Mouse (Mus musculus) cerebellum, postnatal 14 days (tissue): ENCODE data around the gene Als2.
A peak's percentile ranks its signal among the peaks of the same experiment; 100 is the strongest.

ENCODE experiments used
- DNase-seq, 2 experiments: peaks; one replicate each; pipeline ENCODE4 v3.0.0; 2021; ENCODE audit warnings: mixed read lengths in 2 of 2

The Als2 gene

DNA sequence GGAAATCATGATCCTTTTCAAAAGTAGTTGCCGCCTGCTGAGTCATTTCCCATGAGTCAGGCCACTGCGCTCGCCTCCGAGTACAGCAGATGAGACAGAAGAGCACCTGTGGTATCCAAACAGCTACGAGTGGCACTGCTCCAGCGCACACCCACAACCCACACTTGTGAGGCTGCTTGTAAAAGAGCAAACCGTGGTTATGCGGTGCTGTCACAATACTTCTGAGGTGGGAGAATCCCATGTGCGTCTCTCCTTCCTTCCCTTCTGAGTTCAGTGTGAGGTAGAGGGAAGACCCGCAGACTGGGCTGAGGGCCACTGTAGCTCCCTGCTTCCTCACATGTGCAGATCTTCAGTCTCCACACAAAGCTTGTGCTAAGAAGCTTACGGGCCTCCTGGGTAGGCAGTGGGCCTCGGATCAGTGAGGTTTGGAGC is 74.0 kb downstream of the Als2 start, which contains the start of gene Mpp4:
TSS of gene Mpp4 (minus strand) at position 360 of the 432 bp plus-strand sequence.
- peak in 1 of 2 experiments; percentile 24 for DNase-seq

DNA sequence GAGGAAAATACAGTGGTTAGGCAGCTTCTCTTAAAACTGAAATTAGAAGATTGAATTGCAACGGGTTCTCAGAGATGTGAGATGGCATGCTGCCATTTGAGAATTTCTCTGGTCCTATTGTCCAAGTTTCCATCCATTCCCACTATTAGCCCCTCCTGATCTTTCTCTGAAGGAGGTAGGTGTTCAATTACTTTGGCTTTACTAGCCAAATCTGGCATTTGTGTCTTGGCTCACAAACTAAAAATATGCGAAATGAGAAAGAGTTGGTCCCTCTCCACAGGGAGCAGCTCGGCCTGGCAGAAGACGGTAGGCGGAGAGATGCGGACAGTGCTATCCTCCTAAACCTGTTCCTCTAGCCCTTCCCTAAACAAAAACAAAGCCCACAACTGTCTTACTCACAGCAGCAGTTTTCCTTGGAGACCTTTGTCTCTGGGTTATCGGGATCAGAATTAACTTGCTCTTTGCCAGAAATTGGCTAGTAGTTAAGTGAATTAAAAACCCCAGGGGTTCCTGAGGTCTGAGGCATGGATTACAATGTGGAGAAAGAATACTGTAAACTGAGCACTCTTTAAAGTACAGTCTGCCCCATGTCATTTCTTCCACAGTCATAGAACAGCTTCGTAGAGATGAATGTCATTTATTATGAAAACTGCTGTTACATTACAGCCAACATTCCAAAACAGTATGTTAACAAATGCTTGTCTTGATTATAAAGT is 74.6 kb downstream of the Als2 start:
- DNase-seq: peak; percentile 24 to 37

DNA sequence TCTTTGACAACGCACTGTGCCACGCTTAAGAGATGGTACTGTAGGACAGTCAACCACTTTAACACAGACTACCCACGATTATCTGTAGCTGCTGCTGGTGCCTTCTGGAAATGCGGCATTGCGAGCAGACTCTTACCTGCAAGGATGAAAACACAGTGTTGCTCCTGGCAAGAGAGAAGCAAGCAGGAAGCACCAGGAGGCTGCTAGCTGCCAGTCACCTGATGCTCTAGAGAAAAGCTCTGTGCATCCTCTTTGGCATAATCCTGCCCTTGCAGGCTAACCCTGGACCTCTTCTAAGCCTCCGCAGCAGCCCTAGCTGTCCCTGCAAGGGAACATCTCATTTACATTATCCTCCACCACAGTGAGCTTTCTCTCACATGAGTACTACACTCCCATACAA is 75.6 kb downstream of the Als2 start:
- DNase-seq: peak in 1 of 2 experiments; percentile 23

DNA sequence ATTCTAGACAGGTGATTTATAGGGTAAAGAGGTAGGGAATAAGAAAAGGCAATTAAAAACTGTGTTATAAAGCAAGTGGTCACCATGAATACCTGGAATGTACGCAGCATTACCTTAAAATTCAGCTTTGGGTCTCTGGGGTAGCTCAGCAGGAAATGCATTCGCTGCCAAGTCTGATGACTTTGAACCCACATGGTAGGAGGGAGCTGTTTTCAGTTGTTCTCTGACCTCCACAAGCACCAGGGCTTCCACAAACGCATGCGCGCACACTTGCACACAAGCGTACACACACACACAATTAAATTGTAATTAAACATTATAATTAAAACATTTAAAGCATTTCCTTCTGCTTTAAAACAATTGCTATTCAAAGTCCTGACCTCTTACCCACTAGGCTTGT is 76.2 kb downstream of the Als2 start:
- no peak for DNase-seq

DNA sequence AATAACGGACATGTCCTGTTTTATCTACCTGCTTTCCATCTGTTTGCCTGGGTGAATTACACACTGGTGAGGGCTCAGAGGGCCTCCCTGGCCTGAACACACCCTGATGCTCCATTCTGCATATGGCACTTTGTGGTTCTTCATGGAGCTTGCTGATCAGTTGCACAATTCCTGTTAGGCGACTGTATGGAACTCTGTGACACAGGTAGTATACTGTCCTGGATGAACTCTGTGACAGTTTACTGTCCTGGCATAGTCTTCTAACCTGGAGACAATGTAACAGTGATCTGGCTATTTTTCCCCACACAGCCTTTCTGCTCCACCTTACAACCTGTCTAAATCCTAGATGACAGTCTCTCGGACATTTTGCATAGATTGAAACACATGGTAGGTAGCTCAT is 77.9 kb downstream of the Als2 start:
- DNase-seq: no peak

DNA sequence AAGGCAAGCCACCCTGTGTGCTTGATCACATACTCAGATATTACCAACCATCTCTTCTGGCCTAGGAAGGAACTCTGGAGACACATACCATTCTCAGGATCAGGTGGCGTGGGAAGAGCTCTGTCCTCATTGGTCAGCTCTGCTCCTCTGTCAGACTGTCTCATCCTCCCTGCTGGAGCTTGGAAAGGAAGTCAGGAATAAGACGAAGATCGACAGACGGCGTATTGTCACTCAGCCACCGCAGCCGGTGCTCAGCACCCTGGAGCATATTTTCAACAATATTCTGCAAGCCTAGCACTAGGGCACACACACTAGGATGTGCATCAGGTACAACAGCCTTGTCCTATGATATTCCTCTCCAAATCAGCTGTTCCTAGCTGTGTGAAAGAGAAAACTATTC is 78.5 kb downstream of the Als2 start:
- DNase-seq: peak; percentile 22 to 35

DNA sequence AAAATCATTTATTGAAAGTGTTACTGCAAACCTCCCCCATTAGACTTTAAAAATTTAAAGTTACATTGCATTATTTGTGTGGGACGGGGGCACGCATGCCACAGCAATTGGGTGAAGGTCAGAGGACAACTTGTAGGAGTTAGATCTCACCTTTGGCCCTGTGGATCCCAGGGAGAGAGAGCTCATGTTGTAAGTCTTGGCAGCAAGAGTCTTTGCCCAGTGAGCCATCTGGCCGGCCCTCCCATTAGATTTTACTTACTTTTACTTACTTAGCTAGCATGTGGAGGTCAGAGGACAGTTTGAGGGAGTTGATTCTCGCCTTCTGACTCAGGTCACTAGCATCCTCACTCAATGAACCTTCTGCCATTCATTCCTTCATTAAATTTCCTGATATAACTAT is 79.2 kb downstream of the Als2 start:
- no peak for DNase-seq

DNA sequence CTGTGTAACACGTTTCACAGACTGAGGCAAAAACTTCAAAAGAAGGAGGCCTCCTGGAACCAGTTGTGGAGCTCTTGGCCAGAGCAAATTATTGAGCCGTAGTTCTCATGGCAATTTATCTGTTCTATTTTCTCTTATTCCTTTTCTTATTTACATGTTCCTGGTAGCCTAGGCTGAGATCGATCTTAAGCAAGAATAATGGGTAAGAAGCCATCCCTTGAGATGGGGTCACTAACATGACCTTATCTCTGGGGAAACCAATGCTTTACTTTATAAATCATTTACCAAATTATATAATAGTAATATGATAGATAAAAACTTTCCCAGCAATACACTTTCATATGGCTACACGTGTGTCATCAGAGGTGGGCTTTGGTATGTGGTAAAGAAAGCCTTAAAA is 84.7 kb downstream of the Als2 start:
- DNase-seq: no peak

DNA sequence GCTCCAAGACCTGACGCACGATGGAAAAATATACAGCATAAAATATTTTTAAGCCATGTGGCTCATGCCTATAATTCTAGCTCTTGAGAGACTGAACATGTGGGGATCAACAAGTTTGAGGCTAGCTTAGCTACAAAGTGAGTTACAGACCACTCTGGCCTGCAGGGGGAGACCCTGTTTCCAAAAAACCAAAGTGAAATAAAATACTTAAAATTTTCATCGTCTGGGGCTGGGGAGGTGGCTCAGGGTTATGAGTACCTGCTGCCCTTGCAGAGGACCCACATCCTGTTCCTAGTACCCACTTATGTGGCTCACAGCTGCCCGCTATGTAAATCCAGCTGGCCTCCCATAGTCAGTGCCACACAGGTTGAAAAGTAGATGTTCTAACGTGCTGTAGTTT is 86.5 kb downstream of the Als2 start:
- no peak for DNase-seq

DNA sequence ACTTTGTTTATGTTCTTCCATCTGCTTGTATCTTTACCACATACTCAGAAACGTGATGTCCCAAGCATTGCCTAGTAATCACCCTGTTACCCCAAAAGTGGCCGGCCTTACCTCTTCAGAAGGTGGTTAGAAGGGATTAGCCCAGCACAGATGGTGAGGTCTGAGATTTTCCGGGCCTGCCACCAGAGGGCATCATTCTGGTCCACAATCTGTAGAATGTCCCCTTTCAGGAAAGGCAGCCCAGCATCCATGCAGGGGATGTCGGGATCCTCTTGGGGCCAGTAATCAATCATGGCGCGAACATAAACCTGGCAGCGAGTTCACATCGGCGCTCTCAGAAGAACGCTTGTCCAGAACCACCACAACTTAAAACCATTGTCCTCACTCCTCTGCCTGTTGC is 92.5 kb downstream of the Als2 start:
- peak; percentile 40 to 50 for DNase-seq

DNA sequence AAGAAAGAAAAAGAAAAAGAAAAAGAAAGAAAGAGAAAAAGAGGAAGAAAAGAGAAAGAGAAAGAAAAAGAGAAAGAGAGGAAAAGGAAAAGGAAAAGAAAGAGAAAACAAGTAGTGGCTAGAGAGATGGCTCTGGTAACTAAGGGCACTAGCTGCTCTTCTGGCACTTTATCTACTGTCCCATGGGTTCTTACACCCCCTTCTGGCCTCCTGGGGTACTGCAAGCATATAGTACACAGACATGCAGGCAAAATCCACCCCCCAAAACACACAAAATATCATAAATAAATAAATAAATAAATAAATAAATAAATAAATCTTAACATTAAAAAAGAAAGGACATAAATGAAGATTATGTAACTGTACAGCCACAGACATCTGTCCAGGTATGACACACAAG is 94.2 kb downstream of the Als2 start:
- peak; percentile 61 to 79 for DNase-seq

DNA sequence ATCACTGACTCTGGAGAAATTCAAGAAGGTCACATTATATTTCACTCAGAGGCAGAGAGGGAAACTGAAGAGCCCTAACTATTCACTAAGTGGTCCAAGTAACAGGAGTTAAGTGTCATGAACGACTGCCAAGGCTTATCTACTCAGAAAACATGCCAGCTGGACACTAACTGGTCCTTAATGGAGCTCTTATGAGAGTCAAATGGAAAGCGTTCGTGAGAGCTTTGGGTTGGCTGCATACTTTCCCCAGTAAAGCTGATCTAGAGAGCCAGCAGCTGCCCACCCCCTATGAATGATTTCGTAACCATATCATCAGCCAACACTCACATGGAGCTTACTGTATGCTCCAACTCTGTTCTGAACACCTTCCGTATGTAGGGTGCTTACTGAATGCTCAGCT is 102.6 kb downstream of the Als2 start:
- no peak for DNase-seq

DNA sequence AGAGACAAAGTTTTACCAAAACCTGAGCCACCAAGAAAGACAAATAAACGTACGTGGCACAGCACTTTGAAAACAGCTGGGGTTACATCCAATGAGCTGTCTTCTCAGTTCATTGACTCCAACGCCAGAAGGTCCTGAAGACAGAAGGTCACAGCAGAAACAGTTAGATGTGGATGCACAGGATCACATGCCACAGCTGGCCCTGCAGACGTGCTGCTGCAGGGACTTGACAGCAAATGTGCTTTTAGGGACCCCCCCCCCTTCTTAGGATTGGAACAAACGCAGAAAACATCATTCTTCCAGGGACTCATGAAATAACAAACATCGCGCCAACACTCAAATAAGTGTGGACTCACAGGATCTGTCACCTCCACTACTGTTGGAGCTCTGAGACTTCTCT is 108.2 kb downstream of the Als2 start:
- no peak for DNase-seq

DNA sequence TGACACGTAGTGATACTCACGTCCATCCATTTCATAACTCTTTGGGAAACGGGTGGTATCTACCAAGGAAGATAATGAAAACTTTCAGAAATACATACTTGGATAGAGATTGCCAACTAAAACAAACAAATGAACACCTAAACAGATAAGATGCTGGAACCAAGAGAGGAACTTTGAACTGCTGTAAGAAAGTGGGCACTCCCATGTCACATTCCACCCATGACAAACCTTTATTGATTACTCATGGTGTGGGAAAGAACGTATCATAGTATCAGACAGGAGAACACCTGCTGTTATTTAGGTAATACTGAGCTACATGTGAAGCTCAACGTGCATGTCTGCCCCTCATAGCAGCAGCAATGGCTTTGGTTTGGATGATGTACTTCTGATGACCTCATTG is 111.5 kb downstream of the Als2 start:
- DNase-seq: no peak

DNA sequence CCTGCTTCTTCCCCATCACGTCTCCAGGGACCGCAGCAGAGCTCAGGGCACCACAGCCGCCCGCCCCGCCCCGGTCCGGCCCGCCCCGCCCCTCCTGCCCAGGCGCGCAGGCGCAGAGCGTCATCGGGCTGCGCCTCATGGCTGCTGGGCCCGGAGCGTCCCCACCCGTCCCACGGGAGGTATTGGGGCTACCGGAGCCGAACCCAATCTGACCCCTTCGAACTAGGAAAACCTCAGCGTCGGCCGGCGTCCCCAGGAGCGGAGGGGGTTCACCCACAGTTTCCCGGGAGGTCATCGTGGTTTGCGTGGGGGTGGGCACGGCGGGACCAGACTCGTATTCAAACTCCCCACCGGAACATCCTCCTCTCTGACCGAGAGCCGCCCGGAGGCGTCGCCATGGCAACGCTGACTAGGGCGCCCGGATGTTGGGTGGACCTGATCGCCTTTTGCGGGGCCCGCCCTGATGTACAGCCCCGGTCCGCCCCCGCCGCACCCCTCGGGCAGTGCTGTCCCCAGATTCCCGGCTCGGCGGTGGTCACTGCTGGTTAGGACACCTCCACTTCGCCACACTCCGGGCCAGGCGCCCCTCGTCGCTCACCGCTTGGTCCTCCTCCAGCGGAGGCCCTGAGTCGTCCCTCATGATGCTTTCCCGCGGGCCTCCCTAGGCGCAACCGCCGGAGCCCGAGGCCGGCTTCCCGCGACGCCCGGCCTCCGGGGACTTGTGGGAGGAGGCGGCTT is 117.1 kb downstream of the Als2 start, which contains the start of gene Tmem237:
TSS of gene Tmem237 (minus strand) at position 689 of the 738 bp plus-strand sequence.
- DNase-seq: peak; percentile 93 to 94
